Mouse (Mus musculus) erythroid progenitor cell, adult 5-6 weeks (primary cell): Measurements from ENCODE around the gene Nfic. TPM values are rescaled to one million over a fixed set of nuclear protein-coding genes. Genes with fewer than 3 reads are reported as not detected.
"Not testable (repeated sequence)": the region's sequence is repeated elsewhere in the genome, so short reads cannot be mapped to it uniquely, and the experiment has no call there.

Experiments
- ATAC-seq: replicated peaks from 2 replicates; pipeline ENCODE4 v1.8.0; 2016; ENCODE audit warnings: moderate number of reproducible peaks, mild to moderate bottlenecking, moderate TSS enrichment, inconsistent platforms; ENCODE audit not compliant: poor library complexity, low FRiP score, severe bottlenecking
- total RNA-seq, 2 experiments: library from RNA; stranded (forward) in 1 of 2; stranded (reverse) in 1 of 2; fragments of 150-400 nt in 1 of 2; fragments of 186-747, 209-891 nt in 1 of 2; gene quantifications; 2 replicates each; pipeline versions ENCODE4 v1.2.3 to v1.2.4; 2015 to 2017; ENCODE audit warnings: low replicate concordance in 2 of 2

Nfic gene
- total RNA-seq, 2 experiments from 2014 or later, result 0.45 to 15.1 TPM

DNA sequence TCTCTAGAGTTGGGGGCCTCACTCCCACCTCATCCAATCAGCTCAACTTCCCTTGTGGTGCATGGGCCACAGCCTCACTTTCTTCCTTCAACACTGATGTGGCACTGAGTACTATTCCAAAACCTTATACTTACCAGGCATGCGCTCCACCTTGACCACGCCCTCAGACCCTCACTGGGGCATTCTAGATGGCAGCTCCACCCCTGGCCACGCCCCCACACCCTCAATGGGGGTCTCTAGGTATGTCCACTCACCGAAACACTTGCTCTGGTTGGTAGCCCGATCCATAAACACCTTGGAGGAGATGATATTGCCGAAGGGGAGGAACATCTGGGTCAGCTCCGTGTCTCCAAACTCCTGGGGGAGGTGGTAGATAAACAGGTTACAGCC is 7.0 kb upstream of the Nfic start:
- no peak for ATAC-seq

DNA sequence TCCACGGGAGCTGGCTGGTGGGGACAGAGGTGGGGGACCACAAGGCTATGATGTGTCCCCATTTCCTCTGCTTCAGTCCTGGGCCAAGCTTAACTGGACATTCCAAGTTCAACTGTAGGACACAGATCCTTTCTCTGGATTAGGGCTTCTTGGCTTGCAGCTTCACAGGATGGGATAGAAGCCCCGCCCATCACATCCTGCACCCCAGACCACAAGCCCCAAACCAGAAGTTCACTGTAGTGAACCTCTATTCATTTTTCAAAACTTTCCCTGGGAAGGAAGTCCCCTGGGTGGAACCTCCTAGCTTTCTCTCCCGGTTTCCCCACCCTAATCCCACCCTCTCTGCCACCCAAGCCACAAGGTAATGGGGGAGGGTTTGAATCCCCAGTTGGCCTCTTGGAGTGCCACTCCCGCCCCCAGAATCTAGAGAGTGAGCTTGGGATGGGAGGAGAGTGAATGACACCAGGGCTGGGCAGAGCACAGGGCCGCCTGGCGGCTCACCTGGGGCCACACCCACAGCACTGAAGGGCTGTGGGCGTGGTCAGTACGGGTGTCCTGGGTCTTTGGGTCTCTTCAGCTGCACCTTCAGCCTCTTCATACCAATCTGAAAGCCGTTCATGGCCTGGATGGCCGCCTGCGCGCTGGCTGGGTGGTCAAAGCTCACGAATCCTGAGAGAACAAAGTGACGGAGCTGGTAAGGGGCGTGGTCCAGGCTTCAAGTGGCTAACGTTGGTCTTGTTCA is 6.4 kb upstream of the Nfic start:
- ATAC-seq, result no peak

DNA sequence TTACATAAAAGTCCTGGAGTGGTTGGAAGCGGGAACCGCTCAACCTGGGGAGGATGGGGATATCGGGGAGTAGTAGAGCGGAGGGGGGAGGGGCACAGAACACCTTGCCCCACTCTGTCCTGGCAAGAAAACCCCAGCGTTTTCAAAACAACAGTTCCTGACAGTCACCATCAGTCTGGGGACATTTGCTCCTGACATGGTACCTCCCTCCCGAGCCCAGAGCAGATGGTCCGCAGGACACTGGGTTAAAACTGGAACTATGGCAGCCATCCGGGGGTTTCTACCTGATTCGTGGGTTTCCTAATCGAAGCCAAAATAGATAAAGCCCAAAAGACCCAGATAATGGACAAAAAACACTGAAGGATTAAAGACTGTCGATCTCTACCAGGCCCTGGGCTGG is 5.5 kb upstream of the Nfic start:
- ATAC-seq, result no peak

- no peak for ATAC-seq
Measured at GRCm38 (mm10) chr10:81460471-81460870, 5.0 kb upstream of the Nfic start.

GRCm38 (mm10) chr10:81459399-81459798 is 4.0 kb upstream of the Nfic start:
- no peak for ATAC-seq

DNA sequence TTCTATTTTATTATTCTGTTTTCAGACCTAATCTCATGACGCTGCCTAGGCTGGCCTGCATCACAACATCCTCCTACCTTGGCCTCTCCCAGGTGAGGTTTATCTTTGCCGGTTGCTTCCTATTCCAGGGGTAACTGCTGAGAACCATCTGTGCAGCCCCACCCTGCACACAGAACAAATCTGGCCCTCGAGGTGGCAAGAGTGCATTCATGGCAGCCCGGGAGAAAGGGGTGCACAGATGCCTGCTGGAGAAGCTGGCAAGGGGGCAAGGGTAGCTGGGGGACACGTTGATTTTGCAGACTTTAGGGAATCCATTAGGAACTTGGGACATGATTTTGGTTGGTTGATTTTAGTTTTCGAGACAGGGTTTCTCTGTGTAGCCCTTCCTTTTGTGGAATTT is 2.8 kb upstream of the Nfic start:
- ATAC-seq, result no peak

DNA sequence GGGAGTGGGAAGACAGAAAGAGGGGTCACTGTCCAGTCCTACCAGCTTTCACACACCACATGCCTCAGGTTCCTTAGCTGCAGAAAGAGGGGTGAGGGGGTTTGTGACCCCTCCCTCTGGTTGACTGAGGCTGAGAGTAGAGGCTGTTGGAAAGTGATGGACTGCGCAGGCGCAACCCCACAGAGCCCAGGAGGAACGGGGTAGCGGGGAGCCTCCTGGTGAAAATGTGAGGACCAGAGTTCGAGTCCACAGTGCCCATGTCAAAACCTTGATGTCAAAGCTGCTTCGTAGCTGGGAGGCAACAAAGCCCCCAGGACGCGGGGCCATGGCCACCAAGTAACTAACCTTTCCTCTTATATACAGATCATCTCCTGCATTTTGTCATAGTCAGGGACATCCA is 2.2 kb upstream of the Nfic start:
- no peak for ATAC-seq

DNA sequence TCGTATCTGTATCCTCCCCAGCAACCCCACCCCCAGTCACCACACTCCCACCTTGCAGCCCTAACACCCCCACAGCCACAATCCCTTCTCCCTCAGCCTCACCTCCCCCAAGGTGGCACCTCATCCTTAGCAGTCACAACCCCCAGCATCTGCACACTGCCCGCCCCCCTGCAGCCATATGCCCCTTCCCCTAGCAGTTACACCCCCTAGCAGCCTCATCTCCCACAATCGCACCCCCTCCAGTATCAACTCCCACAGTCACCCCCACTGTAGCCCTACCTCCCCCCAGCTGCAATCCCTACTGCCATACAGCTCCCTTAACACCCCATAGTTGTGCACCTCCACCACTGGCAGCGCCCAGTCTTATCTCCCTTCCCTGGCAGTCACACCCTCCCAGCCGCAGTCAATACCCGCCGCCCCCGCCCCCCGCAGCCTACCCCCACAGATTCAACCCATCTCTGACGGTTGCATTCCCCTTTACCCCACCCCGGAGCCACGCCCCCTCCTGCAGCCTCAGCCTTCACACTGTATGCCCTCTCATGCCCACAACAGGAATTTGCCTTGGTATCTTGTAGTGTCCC is 1.6 kb upstream of the Nfic start:
- no peak for ATAC-seq

- ATAC-seq, result no peak
Measured at GRCm38 (mm10) chr10:81454106-81454505, 1.3 kb downstream of the Nfic start.

GRCm38 (mm10) chr10:81452947-81453288 is 2.5 kb downstream of the Nfic start:
- no peak for ATAC-seq

- no peak for ATAC-seq
Measured at GRCm38 (mm10) chr10:81452237-81452946, 3.0 kb downstream of the Nfic start.

DNA sequence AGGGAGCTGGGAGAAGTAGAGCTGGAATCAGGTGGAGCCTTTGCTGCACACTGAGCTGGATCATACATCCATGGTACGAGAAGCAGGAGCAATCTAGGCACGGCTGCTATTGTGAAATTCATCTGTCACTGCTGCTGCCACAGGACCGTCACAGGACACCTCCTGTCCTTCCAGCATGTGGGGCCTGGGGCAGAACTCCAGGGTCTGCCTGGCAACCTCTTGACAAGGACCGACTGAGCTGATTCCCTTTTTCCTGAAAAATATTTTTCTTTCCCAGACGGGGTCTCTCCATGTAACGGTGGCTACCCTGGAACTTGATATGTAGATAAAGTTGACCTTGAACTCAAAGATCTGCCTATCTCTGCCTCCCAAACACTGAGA is 4.1 kb downstream of the Nfic start:
- ATAC-seq, result no peak

GRCm38 (mm10) chr10:81450641-81451364 is 4.6 kb downstream of the Nfic start:
- no peak for ATAC-seq

DNA sequence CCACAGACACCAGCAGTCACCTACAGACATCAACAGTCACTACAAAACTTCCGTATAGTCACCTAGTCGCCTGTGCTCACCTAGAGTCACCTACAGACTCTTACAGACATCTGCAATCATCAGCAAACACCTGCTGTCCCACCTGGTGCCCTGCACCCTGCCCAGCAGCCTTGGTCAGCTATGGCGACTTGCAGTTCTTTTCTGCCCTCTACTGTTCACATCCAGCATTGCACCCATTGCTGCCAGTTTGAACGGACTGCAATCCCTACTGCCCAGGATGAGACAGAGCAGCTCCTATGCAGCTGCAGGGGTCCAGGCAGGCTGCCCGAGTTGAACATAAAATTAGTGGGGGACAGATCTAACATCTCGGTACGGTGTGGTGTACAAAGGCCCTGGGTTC is 5.3 kb downstream of the Nfic start:
- peak; percentile 87 for ATAC-seq

DNA sequence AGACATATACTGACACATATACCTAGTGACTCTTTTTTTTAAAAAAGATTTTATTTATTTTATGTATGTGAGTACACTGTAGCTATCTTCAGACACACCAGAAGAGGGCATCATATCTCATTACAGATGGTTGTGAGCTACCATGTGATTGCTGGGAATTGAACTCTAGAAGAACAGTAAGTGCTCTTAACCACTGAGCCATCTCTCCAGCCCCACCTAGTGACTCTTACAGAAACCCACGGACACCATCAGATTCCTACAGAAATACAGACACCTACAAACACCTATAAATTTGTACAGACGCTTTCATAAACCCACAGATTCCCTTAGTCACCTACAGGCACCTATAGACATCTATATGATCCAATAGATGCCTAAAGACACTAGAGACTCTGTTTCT is 9.9 kb downstream of the Nfic start:
- not testable (repeated sequence) for ATAC-seq

- ATAC-seq, result peak; percentile 65; the same call in 1 of the 2 replicates
Measured at GRCm38 (mm10) chr10:81441019-81441418, 14.4 kb downstream of the Nfic start.

DNA sequence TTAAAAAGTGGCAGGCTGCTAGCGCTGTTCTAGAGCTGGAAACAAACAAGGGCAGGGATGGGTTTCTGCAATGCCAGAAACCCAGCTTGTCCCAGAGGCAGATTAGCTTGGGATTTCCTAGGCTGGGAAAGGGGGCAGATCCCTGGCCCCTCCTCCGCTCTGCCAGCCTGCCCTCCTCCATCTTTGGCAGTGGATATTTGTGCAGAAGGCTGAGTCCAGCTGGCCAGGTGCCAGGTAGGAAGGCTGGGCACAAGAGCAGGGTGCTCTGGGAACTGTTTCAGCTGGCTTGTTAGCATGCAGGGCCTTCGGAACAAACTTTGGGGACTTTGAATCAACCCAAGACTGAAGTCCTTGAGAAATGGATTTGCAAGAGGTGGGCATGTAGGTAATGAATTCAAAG is 20.0 kb downstream of the Nfic start:
- ATAC-seq, result no peak

- ATAC-seq, result no peak
Measured at GRCm38 (mm10) chr10:81434361-81435263, 20.8 kb downstream of the Nfic start.

- ATAC-seq, result peak; percentile 16; the same call in 1 of the 2 replicates
Measured at GRCm38 (mm10) chr10:81433541-81434289, 21.7 kb downstream of the Nfic start.
